Comparison of ENCODE assay signal across 8 mouse cellular contexts in genomic region chr2:148409141-148409540, GRCm38 (mm10). TPM values are rescaled to one million over a fixed set of nuclear protein-coding genes. Genes with fewer than 3 reads are reported as not detected.
DNase-seq lines count a peak whose midpoint lies in the region; ATAC-seq lines count a peak whose summit lies in the region.

No protein-coding gene starts in this region.

- peaks cover 37% of the 10 kb centered on the region for H3K27me3 ChIP-seq in hindbrain, embryonic 11.5 days (ENCODE audit: control insufficient read depth, insufficient read depth, low read length)

- H3K9ac ChIP-seq in hindbrain, embryonic 11.5 days (ENCODE audit: low read depth, low read length), result no peak overlapping the region

- no peaks in the 10 kb centered on the region for H3K36me3 ChIP-seq in hindbrain, embryonic 11.5 days (ENCODE audit: control insufficient read depth, insufficient read depth, low read length)

- no peak overlapping the region for H3K4me3 ChIP-seq in hindbrain, embryonic 11.5 days (ENCODE audit: low read depth, low read length)

- H3K4me2 ChIP-seq in hindbrain, embryonic 11.5 days (replicated peaks; ENCODE audit: low read depth, low read length), result no peak overlapping the region

- peak; percentile 76 for ATAC-seq in hindbrain, embryonic 11.5 days (ENCODE audit: low FRiP score)

- 22% methylated on average over 9 of the region's 9 CpGs for WGBS in hindbrain, embryonic 11.5 days

- DNase-seq in CD4-positive helper T cell, adult 2 months (ENCODE audit: low read depth, low spot score), result peak; percentile 20
- DNase-seq in cerebellum, adult 9-10 months, result peak; percentile 7
- peak; percentile 69 to 70 for DNase-seq in frontal cortex, postnatal 14 days (ENCODE audit: low spot score in 2 of 2)
- DNase-seq in hindbrain, embryonic 11.5 days (ENCODE audit: low spot score), result peak; percentile 74
- DNase-seq in layer of hippocampus, postnatal 36 days, result peak; percentile 66 to 72
- DNase-seq in lung, postnatal 25 days (ENCODE audit: low spot score), result peak; percentile 90
- peak; percentile 77 for DNase-seq in ovary, postnatal 14 days (ENCODE audit: low spot score)
- DNase-seq in thymus, postnatal 14 days, result peak; percentile 76

- no peak overlapping the region for H3K27ac ChIP-seq in hindbrain, embryonic 11.5 days (ENCODE audit: low read depth, low read length)

- H3K4me1 ChIP-seq in hindbrain, embryonic 11.5 days (replicated peaks; ENCODE audit: control insufficient read depth, insufficient read depth, low read length), result peaks cover 12% of the 10 kb centered on the region

- no peaks in the 10 kb centered on the region for H3K9me3 ChIP-seq in hindbrain, embryonic 11.5 days (ENCODE audit: control insufficient read depth, low read length)

RNA-seq across cellular contexts. Expression of gene Thbd, which starts 1.2 kb away (rescaled TPM):
- polyA plus RNA-seq in hindbrain, embryonic 11.5 days (2014; fragmentation: Nextera tagmentation; extraction: Ambion mirVana), result 6.8 and 7.4 TPM in 2 replicates
- 1 to 10 TPM; 5.5 to 7.6 TPM for total RNA-seq in layer of hippocampus, postnatal 36 days (2021)

RNA-seq across cellular contexts. Expression of gene Sstr4, which starts 14.0 kb away (rescaled TPM):
- polyA plus RNA-seq in hindbrain, embryonic 11.5 days (2014; fragmentation: Nextera tagmentation; extraction: Ambion mirVana), result 0.75 and 0.85 TPM in 2 replicates
- 10 to 100 TPM; 76.1 to 81.3 TPM for total RNA-seq in layer of hippocampus, postnatal 36 days (2021)

RNA-seq across cellular contexts. Expression of gene Cd93, which starts 34.2 kb away (rescaled TPM):
- 6.2 and 7.5 TPM in 2 replicates for polyA plus RNA-seq in hindbrain, embryonic 11.5 days (2014; fragmentation: Nextera tagmentation; extraction: Ambion mirVana)
- total RNA-seq in layer of hippocampus, postnatal 36 days (2021), result 1 to 10 TPM; 5.0 to 6.2 TPM

Comparison
In these comparisons a context has a peak if more than half of its experiments do, and no peak if none do; other contexts are left out.
1. DNase-seq: peak in every context shown above with its lines; median percentile 90 in lung, postnatal 25 days; 77 in ovary, postnatal 14 days; 76 in thymus, postnatal 14 days; 74 in hindbrain, embryonic 11.5 days; 70 in frontal cortex, postnatal 14 days; 69 in layer of hippocampus, postnatal 36 days; 20 in CD4-positive helper T cell, adult 2 months; 7 in cerebellum, adult 9-10 months.